Mouse (Mus musculus): Measurements from ENCODE around the gene A730049H05Rik.

The A730049H05Rik gene

GRCm38 (mm10) chr6:92882446-92882845 is 66.2 kb downstream of the A730049H05Rik start:
- WGBS = 92% methylated on average over 5 of the region's 5 CpGs

DNA sequence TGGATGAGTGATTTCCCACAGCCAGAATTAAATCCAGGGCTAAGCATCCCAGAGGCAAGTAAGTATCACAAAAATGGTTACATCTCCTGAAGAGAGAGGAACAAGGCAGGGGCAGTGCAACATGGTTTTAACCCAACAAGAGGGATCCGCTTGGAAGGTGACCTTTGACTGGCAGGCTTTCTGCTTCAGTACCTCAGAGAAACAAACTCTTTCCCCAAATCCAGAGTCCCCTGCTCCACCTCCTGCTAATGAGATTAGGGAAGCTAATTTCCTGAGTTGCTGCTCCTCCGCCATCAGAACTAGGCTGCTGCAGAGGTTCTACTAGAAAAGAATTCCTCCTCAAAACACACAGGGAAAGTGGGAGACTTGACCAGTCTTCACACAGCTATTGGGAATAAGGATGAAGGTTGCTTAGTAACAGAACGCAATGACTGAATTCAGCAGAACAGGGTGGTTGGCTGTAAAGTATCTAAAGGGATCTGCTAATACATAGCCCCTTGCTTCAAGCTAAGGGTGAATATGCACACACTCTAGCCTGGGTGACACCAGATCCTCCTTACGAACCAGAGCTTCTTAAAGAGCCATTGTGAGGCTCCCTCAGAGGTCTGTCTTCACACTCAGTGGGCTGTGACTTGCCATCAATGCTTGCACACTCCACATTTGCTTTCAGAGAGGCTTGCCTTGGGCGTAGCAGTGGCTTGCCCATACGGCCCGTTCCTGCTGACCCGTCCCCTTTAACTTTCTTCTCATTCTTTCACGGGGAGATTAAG is 67.0 kb downstream of the A730049H05Rik start:
- WGBS = 63% methylated on average over 9 of the region's 9 CpGs

GRCm38 (mm10) chr6:92891535-92891934 is 75.3 kb downstream of the A730049H05Rik start:
- WGBS = 93% methylated on average over 1 of the region's 1 CpGs
